Mouse (Mus musculus) c-Kit-positive CD71-negative TER-119-negative erythroid progenitor cells, embryonic 14.5 days (primary cell): Measurements from ENCODE around the gene Pde7b.

ENCODE experiments used
- DNase-seq: peaks from one replicate; pipeline ENCODE4 v3.0.0-alpha.2; 2013; ENCODE audit warnings: low read depth

Pde7b gene

GRCm38 (mm10) chr10:20493826-20494455, 230.9 kb downstream of the Pde7b start:
- DNase-seq = no peak

- DNase-seq = no peak
Observed at GRCm38 (mm10) chr10:20492216-20492964, 232.5 kb downstream of the Pde7b start.

GRCm38 (mm10) chr10:20490775-20491174, 234.1 kb downstream of the Pde7b start:
- peak; percentile 12 for DNase-seq

GRCm38 (mm10) chr10:20490281-20490680, 234.6 kb downstream of the Pde7b start:
- DNase-seq = no peak

- no peak for DNase-seq
Observed at GRCm38 (mm10) chr10:20486461-20487253, 238.2 kb downstream of the Pde7b start.

- no peak for DNase-seq
Observed at GRCm38 (mm10) chr10:20485816-20486215, 239.1 kb downstream of the Pde7b start.

- DNase-seq = no peak
Observed at GRCm38 (mm10) chr10:20479481-20479880, 245.4 kb downstream of the Pde7b start.

GRCm38 (mm10) chr10:20478456-20478855, 246.4 kb downstream of the Pde7b start:
- no peak for DNase-seq

- no peak for DNase-seq
Observed at GRCm38 (mm10) chr10:20474831-20475230, 250.0 kb downstream of the Pde7b start.

- no peak for DNase-seq
Observed at GRCm38 (mm10) chr10:20474036-20474435, 250.8 kb downstream of the Pde7b start.

- DNase-seq = no peak
Observed at GRCm38 (mm10) chr10:20473505-20473904, 251.4 kb downstream of the Pde7b start.

GRCm38 (mm10) chr10:20472007-20472406, 252.9 kb downstream of the Pde7b start:
- DNase-seq = no peak

- DNase-seq = no peak
Observed at GRCm38 (mm10) chr10:20464631-20465030, 260.2 kb downstream of the Pde7b start.

- DNase-seq = no peak
Observed at GRCm38 (mm10) chr10:20463941-20464340, 260.9 kb downstream of the Pde7b start.

- no peak for DNase-seq
Observed at GRCm38 (mm10) chr10:20462596-20462995, 262.3 kb downstream of the Pde7b start.

- DNase-seq = no peak
Observed at GRCm38 (mm10) chr10:20459657-20460350, 265.1 kb downstream of the Pde7b start.

- DNase-seq = no peak
Observed at GRCm38 (mm10) chr10:20459160-20459559, 265.7 kb downstream of the Pde7b start.

- no peak for DNase-seq
Observed at GRCm38 (mm10) chr10:20454387-20455065, 270.4 kb downstream of the Pde7b start.

GRCm38 (mm10) chr10:20437428-20437827, 287.4 kb downstream of the Pde7b start:
- DNase-seq = no peak

GRCm38 (mm10) chr10:20437021-20437420, 287.9 kb downstream of the Pde7b start:
- DNase-seq = no peak

GRCm38 (mm10) chr10:20435913-20436312, 289.0 kb downstream of the Pde7b start:
- DNase-seq = no peak

- no peak for DNase-seq
Observed at GRCm38 (mm10) chr10:20431336-20431735, 293.5 kb downstream of the Pde7b start.
